Mouse (Mus musculus) mesoderm, embryonic 11.5 days (tissue): ENCODE measurements at regions not wholly inside any gene's neighbourhood (a gene's known extent, or its start where the extent isn't known, plus 50 kb on each side); places are given as distances from the start of the nearest gene placed in this dataset.

Experiments used
- DNase-seq: peaks from one replicate; pipeline ENCODE4 v3.0.0-alpha.2; 2012; ENCODE audit warnings: low read depth, low spot score

- DNase-seq, result peak; percentile 87
Measured at GRCm38 (mm10) chr5:121078531-121078930, 68.6 kb upstream of the Rph3a start.

DNA sequence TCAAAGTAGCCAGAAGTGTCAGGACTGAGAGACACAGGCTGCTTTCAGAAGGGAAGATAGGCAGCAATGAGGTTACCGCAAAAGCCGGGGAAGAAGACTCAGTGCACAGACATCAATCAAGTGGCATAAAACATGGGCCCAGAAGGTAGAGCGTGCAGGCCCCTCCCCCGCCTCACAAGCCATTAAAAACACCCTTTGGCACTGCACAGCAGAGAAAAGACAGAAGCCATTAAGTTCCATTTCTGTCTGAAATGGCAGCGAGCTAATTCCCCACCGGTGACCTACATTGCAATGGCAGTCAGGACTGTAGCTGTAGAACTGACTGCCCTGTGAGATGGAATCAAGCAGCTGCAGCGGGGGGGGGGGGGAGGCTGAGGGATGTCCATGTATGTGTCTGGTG is 66.8 kb upstream of the Rph3a start:
- no peak for DNase-seq

- peak; percentile 68 for DNase-seq
Measured at GRCm38 (mm10) chr5:121068821-121069220, 58.9 kb upstream of the Rph3a start.

DNA sequence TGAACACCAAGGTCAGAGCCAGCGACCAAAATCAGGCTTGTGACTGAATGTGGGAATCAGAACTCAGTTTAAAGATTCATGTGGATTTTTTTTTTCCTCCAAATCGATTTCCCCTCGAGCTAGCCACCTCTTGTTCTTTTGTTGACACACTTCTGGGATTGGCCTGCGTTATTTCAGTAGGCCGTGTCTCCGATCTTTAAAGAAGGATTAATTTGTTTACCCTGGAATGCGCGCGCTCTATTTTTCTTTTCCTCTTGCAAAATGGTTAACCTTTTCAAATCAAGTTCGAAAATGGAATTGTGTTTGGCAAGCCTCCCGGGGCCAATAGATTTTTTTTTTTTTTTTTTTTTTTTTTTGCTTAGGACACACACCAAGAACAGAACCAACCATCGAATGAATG is 54.8 kb upstream of the Rph3a start:
- no peak for DNase-seq

GRCm38 (mm10) chr5:121062930-121063584 is 53.2 kb upstream of the Rph3a start:
- peak; percentile 41 for DNase-seq

DNA sequence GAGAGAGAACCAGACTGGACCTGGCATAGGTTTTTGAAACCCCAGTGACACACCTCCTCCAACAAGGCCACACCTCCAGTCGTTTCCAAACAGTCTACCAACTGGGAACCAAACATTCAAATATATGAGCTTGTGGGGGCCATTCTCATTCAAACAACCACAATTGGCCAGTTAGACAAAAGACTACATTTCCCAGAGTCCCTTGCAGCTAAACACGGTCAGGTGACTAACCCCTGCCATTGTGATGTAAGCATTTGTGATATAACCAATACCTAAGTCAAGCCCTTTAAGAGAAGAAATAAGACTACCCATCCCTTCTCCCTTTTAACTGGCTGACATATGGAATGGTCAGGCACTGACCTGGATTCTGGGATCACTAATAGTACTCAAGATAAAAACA is 51.8 kb upstream of the Rph3a start:
- DNase-seq, result no peak
